Mouse (Mus musculus) liver, embryonic 13.5 days (tissue): ENCODE data around the gene Dusp9. TPM values are rescaled to one million over a fixed set of nuclear protein-coding genes. Genes with fewer than 3 reads are reported as not detected.

Experiments used
- ATAC-seq: fragments of 200-750 bp; cut with Nextera tagmentation; 2 replicates; pipeline ENCODE4 v1.8.0; 2017; ENCODE audit warnings: low read depth, mild to moderate bottlenecking, moderate number of reproducible peaks, moderate library complexity
- DNase-seq: peaks from one replicate; pipeline ENCODE4 v3.0.0; 2022
- H3K27ac ChIP-seq: fragments of 300-500 bp; sonication (generic); 2 replicates; pipeline ENCODE4 v1.5.1; 2015; ENCODE audit warnings: moderate library complexity, mild to moderate bottlenecking, inconsistent platforms
- H3K27me3 ChIP-seq: fragments of 300-500 bp; sonication (generic); 2 replicates; pipeline ENCODE4 v1.6.1; 2015; ENCODE audit warnings: mild to moderate bottlenecking, inconsistent platforms
- H3K36me3 ChIP-seq: fragments of 300-500 bp; sonication (generic); 2 replicates; pipeline ENCODE4 v1.6.1; 2015; ENCODE audit warnings: mild to moderate bottlenecking, inconsistent platforms
- H3K4me1 ChIP-seq: fragments of 300-500 bp; sonication (generic); replicated peaks from 2 replicates; pipeline ENCODE4 v1.6.1; 2015; ENCODE audit warnings: inconsistent platforms
- H3K4me2 ChIP-seq: fragments of 300-500 bp; sonication (generic); 2 replicates; pipeline ENCODE4 v1.6.1; 2015; ENCODE audit warnings: inconsistent platforms, mild to moderate bottlenecking, moderate library complexity
- H3K4me3 ChIP-seq: fragments of 300-500 bp; sonication (generic); replicated peaks from 2 replicates; pipeline ENCODE4 v1.5.1; 2015; ENCODE audit warnings: mild to moderate bottlenecking, inconsistent platforms
- H3K9ac ChIP-seq: fragments of 300-500 bp; sonication (generic); 2 replicates; pipeline ENCODE4 v1.6.1; 2015; ENCODE audit warnings: mild to moderate bottlenecking, inconsistent platforms
- H3K9me3 ChIP-seq: fragments of 300-500 bp; sonication (generic); replicated peaks from 2 replicates; pipeline ENCODE4 v1.6.1; 2016; ENCODE audit warnings: inconsistent platforms
- WGBS: fragments of 180-500 bp; shearing (Covaris S2); methylation state at CpG from one replicate; pipeline ENCODE4 v1.1.7; 2015; ENCODE audit not compliant: insufficient replicate concordance; 5-methylcytosine and 5-hydroxymethylcytosine counted together
- polyA plus RNA-seq: library from polyadenylated mRNA; unstranded; fragments of >200 nt; fragmentation: Nextera tagmentation; extraction: Ambion mirVana; gene quantifications from 2 replicates; pipeline ENCODE4 v1.2.1, GENCODE M21; 2015

The Dusp9 gene
- polyA plus RNA-seq, 1 experiment from 2014 or later: 36.2 TPM

GRCm38 (mm10) chrX:73637415-73637814 is 1.8 kb upstream of the Dusp9 start:
- H3K27ac ChIP-seq: no peak overlapping the region
- ATAC-seq: no peak
- peaks cover 84% of the 10 kb centered on the region for H3K27me3 ChIP-seq
- H3K9me3 ChIP-seq: no peaks in the 10 kb centered on the region
- DNase-seq: no peak
- no peaks in the 10 kb centered on the region for H3K4me1 ChIP-seq
- no peak overlapping the region for H3K4me3 ChIP-seq
- 15% methylated on average over 19 of the region's 19 CpGs for WGBS
- no peaks in the 10 kb centered on the region for H3K36me3 ChIP-seq
- H3K4me2 ChIP-seq: peak overlapping the region; percentile 39
- no peak overlapping the region for H3K9ac ChIP-seq

DNA sequence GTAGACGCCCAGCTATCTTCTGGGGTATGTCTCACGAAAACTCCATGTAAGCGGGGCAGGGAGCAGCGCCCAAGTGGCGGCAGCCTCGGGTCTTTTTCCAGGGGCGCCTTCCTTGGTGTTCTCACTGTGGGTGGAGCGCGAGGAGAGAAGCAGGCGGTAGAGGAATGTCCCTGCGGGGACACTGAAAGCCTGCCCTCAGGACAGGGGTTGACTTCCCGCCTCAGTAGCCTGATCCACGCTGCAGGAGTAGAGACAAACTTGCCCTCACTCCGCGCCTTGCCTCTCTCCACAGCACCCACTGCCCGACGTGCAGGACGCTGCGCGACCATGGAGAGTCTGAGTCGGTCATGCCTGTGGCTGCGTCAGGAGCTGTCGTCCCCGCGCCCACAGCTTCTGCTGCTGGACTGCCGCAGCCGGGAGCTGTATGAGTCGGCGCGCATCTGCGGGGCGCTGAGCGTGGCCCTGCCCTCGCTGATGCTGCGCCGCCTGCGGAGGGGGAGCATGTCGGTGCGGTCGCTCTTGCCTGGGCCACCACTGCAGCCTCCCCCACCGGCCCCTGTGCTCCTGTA is 766 bp downstream of the Dusp9 start:
- no peak for ATAC-seq
- peak overlapping the region; percentile 29; the same call in 1 of the 2 replicates for H3K9ac ChIP-seq

DNA sequence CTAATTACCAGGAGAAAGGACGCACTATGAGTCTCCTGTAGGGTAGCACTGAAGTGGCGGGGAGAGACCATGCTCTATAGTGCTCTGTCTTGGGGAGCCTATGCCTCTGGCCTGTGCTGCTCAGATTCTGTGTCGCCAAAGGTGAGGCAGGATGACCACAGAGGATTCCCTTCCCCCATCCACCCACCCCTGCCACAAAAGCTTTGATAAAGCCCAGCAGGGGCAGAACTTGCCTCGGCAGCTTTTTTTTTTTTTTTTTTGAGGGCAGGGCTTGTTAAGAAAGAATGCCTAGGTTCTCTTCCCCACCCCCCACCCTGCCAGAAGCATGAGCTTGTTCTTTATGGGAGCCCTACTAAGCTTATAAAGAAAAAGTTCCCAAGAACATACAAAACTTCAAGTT is 5.9 kb downstream of the Dusp9 start:
- H3K27me3 ChIP-seq: peaks cover 20% of the 10 kb centered on the region
- no peaks in the 10 kb centered on the region for H3K4me1 ChIP-seq
- H3K4me3 ChIP-seq: no peak overlapping the region
- no peak overlapping the region for H3K27ac ChIP-seq
- no peaks in the 10 kb centered on the region for H3K36me3 ChIP-seq
- H3K9ac ChIP-seq: no peak overlapping the region
- no peak for ATAC-seq
- DNase-seq: no peak
- H3K9me3 ChIP-seq: no peaks in the 10 kb centered on the region
- 26% methylated on average over 4 of the region's 4 CpGs for WGBS
- H3K4me2 ChIP-seq: no peak overlapping the region

More for the DNA sequence above, 766 bp downstream of the Dusp9 start:
- Histone ChIP-seq H3K4me1 (no peaks in the 10 kb centered on the region), H3K4me3 (peak overlapping the region; percentile 52), H3K9me3 (no peaks in the 10 kb centered on the region), H3K27ac (no peak overlapping the region), H3K36me3 (no peaks in the 10 kb centered on the region), H3K4me2 (peak overlapping the region; percentile 58), H3K27me3 (peaks cover 70% of the 10 kb centered on the region)
- no peak for DNase-seq
- 15% methylated on average over 41 of the region's 41 CpGs for WGBS

- Histone ChIP-seq H3K4me2 (no peak overlapping the region), H3K4me1 (no peaks in the 10 kb centered on the region), H3K27ac (no peak overlapping the region), H3K9ac (no peak overlapping the region), H3K27me3 (no peaks in the 10 kb centered on the region), H3K4me3 (no peak overlapping the region), H3K9me3 (no peaks in the 10 kb centered on the region), H3K36me3 (no peaks in the 10 kb centered on the region)
- no peak for ATAC-seq
- DNase-seq: no peak
- 54% methylated on average over 3 of the region's 3 CpGs for WGBS
These were observed 11.7 kb downstream of the Dusp9 start for GRCm38 (mm10) chrX:73650869-73651268.

- no peak overlapping the region for H3K4me2 ChIP-seq
- WGBS: 65% methylated on average over 6 of the region's 6 CpGs
- ATAC-seq: no peak
- H3K9me3 ChIP-seq: no peaks in the 10 kb centered on the region
- no peaks in the 10 kb centered on the region for H3K36me3 ChIP-seq
- no peak for DNase-seq
- no peak overlapping the region for H3K27ac ChIP-seq
- H3K9ac ChIP-seq: no peak overlapping the region
- no peak overlapping the region for H3K4me3 ChIP-seq
- no peaks in the 10 kb centered on the region for H3K4me1 ChIP-seq
- H3K27me3 ChIP-seq: no peaks in the 10 kb centered on the region
These were observed 14.2 kb downstream of the Dusp9 start for GRCm38 (mm10) chrX:73653392-73653791.

DNA sequence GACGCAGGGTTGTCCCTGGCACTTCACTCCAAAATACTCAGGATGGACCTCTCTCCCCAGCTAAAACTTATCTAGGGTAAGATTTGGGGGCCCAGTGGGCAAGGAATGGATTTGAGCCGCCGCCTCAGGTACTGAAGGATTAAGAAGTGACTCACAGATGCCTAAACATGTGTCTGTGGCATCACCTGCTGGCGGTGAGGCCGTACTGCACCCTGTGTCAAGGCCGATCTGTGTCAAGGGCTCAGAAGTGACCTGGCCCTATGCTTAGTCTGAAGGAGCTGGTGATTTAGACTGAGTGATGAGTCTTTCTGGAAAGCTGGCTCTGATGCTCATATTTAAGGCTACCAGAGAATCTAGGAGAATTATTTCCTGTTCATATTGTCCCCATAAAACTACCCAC is 15.0 kb downstream of the Dusp9 start:
- H3K4me3 ChIP-seq: no peak overlapping the region
- no peaks in the 10 kb centered on the region for H3K4me1 ChIP-seq
- no peaks in the 10 kb centered on the region for H3K27me3 ChIP-seq
- no peak overlapping the region for H3K4me2 ChIP-seq
- H3K27ac ChIP-seq: no peak overlapping the region
- ATAC-seq (peak; percentile 45; the same call in 1 of the 2 replicates), DNase-seq (no peak)
- H3K36me3 ChIP-seq: no peaks in the 10 kb centered on the region
- 8% methylated on average over 6 of the region's 6 CpGs for WGBS
- H3K9ac ChIP-seq: no peak overlapping the region
- no peaks in the 10 kb centered on the region for H3K9me3 ChIP-seq

DNA sequence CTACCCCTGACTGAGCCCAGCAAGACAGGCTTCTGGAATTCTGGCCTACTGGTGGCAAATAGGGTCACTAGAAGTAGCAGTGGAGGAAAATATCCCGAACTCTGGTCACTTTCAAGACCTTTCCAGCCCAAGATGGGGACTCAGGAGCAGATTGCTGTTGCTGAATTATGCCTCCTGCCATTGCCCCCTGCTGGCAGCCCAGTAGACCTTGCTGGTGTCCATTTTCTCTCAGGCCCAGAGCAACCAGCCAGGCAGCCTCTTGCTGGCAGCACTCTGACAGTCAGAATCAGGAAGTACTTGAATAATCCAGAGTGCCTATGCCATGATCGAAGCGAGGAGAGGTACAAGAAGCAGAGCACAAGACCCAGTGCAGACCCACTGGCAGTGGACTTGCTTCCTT is 16.3 kb downstream of the Dusp9 start:
- peaks cover 12% of the 10 kb centered on the region for H3K27me3 ChIP-seq
- H3K4me1 ChIP-seq: no peaks in the 10 kb centered on the region
- no peak for DNase-seq
- H3K36me3 ChIP-seq: no peaks in the 10 kb centered on the region
- H3K4me2 ChIP-seq: no peak overlapping the region
- no peak overlapping the region for H3K4me3 ChIP-seq
- 41% methylated on average over 3 of the region's 3 CpGs for WGBS
- no peak overlapping the region for H3K9ac ChIP-seq
- ATAC-seq: no peak
- H3K9me3 ChIP-seq: no peaks in the 10 kb centered on the region
- no peak overlapping the region for H3K27ac ChIP-seq

- ATAC-seq: no peak
- no peaks in the 10 kb centered on the region for H3K9me3 ChIP-seq
- no peak overlapping the region for H3K27ac ChIP-seq
- no peak overlapping the region for H3K4me3 ChIP-seq
- WGBS: 32% methylated on average over 7 of the region's 7 CpGs
- H3K4me2 ChIP-seq: no peak overlapping the region
- no peaks in the 10 kb centered on the region for H3K36me3 ChIP-seq
- peaks cover 14% of the 10 kb centered on the region for H3K27me3 ChIP-seq
- no peak for DNase-seq
- H3K9ac ChIP-seq: no peak overlapping the region
- H3K4me1 ChIP-seq: no peaks in the 10 kb centered on the region
These were observed 19.2 kb downstream of the Dusp9 start for GRCm38 (mm10) chrX:73658391-73658790.

DNA sequence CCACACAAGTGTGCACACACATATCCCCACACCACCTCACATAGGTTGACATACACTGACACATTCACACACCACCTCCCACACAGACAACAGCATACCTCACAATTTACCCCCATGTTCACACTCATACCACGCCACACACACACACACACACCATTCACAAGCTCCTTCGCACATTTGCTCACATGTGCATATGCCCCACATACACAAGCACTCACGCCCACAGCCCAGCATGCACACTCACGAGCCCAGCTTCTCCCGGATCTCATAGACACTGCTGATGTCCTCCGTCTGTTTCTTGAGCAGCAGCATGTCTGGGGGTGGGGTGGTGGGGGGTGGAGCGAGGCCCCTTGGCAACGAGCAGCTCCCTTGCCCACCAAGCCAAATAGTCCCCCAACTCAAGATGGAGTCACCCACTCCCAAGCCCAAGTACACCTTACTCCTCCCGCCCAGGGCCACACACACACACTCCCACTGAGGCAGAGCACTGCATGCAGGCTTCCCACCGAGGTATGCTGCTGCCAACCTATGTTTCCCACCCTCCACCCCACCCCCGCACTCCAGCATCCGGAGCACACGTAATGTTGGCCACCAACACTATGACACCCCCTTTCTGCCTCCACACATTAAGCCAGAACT is 19.8 kb downstream of the Dusp9 start:
- Histone ChIP-seq H3K4me3 (no peak overlapping the region), H3K4me2 (peak overlapping the region; percentile 63), H3K4me1 (no peaks in the 10 kb centered on the region), H3K27me3 (peaks cover 14% of the 10 kb centered on the region), H3K9ac (no peak overlapping the region), H3K27ac (no peak overlapping the region), H3K9me3 (no peaks in the 10 kb centered on the region), H3K36me3 (no peaks in the 10 kb centered on the region)
- ATAC-seq (no peak), DNase-seq (no peak)
- 48% methylated on average over 13 of the region's 13 CpGs for WGBS

DNA sequence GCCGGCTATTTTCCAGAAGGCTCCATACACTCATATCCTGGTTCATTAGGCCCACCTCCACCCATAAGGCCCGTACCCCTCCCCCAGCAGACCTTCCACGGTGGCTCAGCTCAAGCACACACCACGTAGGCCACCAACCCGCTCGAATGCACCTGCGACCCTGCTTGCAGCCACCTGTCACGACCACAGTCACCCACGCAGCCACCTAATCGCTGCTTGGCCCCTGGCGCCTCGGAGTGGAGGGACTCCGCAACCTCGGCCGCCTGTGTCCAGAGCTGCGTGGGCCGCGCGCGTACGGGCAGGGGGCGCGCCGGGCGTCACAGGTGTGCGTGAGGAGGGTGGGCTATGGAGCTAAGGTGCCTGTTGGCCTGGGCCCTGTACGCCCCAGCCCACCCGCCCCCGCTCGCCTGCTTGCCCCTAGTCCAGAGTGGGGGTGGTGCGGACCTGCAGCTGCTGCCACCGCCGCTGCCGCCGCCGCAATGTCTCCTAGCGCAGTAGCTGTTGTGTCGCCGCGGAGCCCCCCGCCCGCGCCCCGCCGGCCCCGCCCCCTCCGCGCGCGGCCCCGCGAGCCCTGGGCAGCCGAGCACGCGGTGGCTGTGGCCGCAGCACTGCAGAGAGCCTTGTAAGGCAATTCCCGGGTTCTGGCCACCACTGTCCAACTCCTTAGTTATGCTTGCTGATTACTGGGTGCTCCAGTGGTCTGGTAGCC is 20.5 kb downstream of the Dusp9 start, which contains the start of gene Pnck:
Pnck (minus strand) TSS at position 543 of the 709 bp plus-strand sequence.
- WGBS: 20% methylated on average over 49 of the region's 57 CpGs
- Histone ChIP-seq H3K27me3 (peaks cover 14% of the 10 kb centered on the region), H3K27ac (no peak within 1 kb of the TSS), H3K4me2 (peak within 1 kb of the TSS; percentile 63), H3K4me1 (no peaks in the 10 kb centered on the region), H3K4me3 (peak within 1 kb of the TSS; percentile 46), H3K9ac (peak within 1 kb of the TSS; percentile 29; the same call in 1 of the 2 replicates), H3K36me3 (no peaks in the 10 kb centered on the region), H3K9me3 (no peaks in the 10 kb centered on the region)
- no peak for DNase-seq
- 0 out of 2 replicates have a peak, but pooled peaks have one; percentile 18 for ATAC-seq

GRCm38 (mm10) chrX:73660284-73660665 is 21.1 kb downstream of the Dusp9 start:
- 0 out of 2 replicates have a peak overlapping the region, but pooled peaks have one; percentile 29 for H3K9ac ChIP-seq
- DNase-seq (no peak), ATAC-seq (no peak)
- H3K4me1 ChIP-seq: no peaks in the 10 kb centered on the region
- no peaks in the 10 kb centered on the region for H3K36me3 ChIP-seq
- H3K27me3 ChIP-seq: peaks cover 14% of the 10 kb centered on the region
- no peak overlapping the region for H3K27ac ChIP-seq
- no peaks in the 10 kb centered on the region for H3K9me3 ChIP-seq
- peak overlapping the region; percentile 46 for H3K4me3 ChIP-seq
- H3K4me2 ChIP-seq: peak overlapping the region; percentile 63
- WGBS: 47% methylated on average over 3 of the region's 3 CpGs
